Mouse (Mus musculus) ES-Bruce4 (cell line): Measurements from ENCODE around the gene Csnk2b.

Experiments
- CTCF ChIP-seq: IDR thresholded peaks from one replicate; pipeline ENCODE4 v1.8.1; 2011; ENCODE audit warnings: low read depth, low read length
- EP300 ChIP-seq: IDR thresholded peaks from 2 replicates; pipeline ENCODE4 v1.6.1; 2011; ENCODE audit warnings: low read depth, low read length; ENCODE audit not compliant: insufficient read depth
- POLR2A ChIP-seq: IDR thresholded peaks from one replicate; pipeline ENCODE4 v1.8.1; 2011; ENCODE audit warnings: low read length; ENCODE audit not compliant: insufficient read depth

DNA sequence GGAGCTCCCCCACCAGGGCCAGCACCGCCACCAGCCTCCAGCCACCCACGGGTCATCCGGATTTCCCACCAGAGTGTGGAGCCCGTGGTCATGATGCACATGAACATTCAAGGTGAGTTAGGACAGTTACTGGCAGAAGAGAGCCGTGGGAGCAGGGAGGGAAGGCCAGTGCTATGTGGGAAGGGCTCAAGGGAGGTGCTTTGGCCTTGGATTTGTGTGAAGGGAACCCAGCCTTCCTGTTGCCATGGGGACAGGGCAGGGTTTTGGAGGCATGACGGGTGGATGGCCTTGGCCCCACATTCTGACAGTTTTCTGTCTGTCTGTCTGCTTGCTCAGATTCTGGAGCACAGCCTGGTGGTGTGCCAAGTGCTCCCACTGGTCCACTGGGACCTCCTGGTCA, 20.1 kb upstream of the Csnk2b start:
- TF ChIP-seq CTCF (no peak), EP300 (no peak), POLR2A (no peak)
